Mouse (Mus musculus) limb, embryonic 15.5 days (tissue): Measurements from ENCODE around the gene Gm30302. TPM values are rescaled to one million over a fixed set of nuclear protein-coding genes. Genes with fewer than 3 reads are reported as not detected.

Source experiments
- polyA plus RNA-seq: library from polyadenylated mRNA; unstranded; fragments of >200 nt; fragmentation: Nextera tagmentation; extraction: Ambion mirVana; gene quantifications from 2 replicates; pipeline ENCODE4 v1.2.1, GENCODE M21; 2015

Gm30302 gene
- polyA plus RNA-seq, 1 experiment from 2014 or later = not detected

Other genes with a start within 250 kb of the Gm30302 start
- 16.9 and 27.1 TPM in 2 replicates for gene Omd, start 216.5 kb downstream of the Gm30302 start, polyA plus RNA-seq
- gene Ogn, start 191.0 kb downstream of the Gm30302 start, polyA plus RNA-seq = 324 and 326 TPM in 2 replicates
- 19.5 and 21.5 TPM in 2 replicates for gene Cenpp, start 146.2 kb downstream of the Gm30302 start, polyA plus RNA-seq
- 13.6 and 14.6 TPM in 2 replicates for gene Nol8, start 145.9 kb downstream of the Gm30302 start, polyA plus RNA-seq
- 65.3 and 68.2 TPM in 2 replicates for gene Iars, start 116.9 kb downstream of the Gm30302 start, polyA plus RNA-seq